Mouse (Mus musculus): ENCODE measurements around the gene Hsph1.

Hsph1 gene

DNA sequence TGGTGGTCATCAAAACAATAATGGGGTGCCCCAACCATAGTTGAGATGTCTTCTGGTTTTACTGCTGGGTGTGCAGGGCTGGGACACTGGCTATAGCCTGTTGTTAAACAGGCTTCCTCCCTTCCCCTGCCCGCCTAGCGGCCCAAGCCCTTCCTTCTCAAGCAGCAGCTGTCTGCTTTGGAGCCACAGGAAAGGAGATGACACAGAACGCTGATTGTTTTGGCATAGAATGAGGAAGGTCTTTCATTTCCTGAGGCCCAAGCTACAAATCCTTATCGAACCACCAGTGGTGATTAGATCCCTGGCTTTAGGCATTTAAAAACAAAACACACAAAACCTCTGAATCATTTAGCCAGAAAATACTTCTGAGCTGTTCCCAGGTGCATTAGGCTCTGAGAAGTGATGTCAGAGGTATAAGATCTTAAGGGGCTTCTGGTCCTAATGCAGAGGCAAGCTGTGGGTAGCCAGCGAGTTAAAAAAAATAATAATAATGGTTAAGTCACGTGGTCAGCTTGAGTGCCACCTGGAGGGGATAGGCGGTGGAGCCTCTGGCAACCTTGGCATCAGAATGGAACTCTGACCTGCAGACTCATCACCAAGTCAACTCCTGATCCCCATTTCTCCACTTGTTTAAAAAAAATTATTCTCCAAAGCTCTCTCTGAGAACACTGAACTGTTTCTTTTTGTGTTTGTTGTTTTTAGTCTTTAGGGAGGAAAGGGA, 47.2 kb downstream of the Hsph1 start:
- CTCF ChIA-PET: no interaction called here

GRCm38 (mm10) chr5:149587327-149587895, 48.8 kb downstream of the Hsph1 start:
- CTCF ChIA-PET: no interaction called here

GRCm38 (mm10) chr5:149585910-149586309, 50.3 kb downstream of the Hsph1 start:
- CTCF ChIA-PET: no interaction called here

DNA sequence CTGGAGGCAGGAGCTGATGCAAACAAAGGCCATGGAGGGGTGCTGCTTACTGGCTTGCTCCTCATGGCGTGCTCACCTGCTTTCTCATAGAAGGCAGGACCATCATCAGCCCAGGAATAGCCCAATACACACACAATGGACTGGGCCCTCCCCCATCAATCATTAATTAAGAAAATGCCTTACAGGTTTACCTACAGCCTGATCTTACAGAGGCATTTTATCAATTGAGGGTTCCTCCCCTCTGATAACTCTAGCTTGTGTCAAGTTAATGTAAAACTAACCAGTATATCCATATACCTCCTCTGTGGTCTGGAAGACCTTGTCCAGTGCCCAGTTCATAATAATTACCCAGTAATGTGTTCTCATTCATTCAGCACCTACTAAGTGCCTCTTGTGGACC, 50.9 kb downstream of the Hsph1 start:
- CTCF ChIA-PET: no interaction called here

GRCm38 (mm10) chr5:149584154-149584655, 52.0 kb downstream of the Hsph1 start:
- CTCF ChIA-PET: no interaction called here

GRCm38 (mm10) chr5:149583507-149583906, 52.7 kb downstream of the Hsph1 start:
- CTCF ChIA-PET: interaction anchor here (0.7 kb wide), 1 partner anchor 663 kb away, joined by 3 read pairs; no protein-coding TSS in a partner anchor

- CTCF ChIA-PET: interaction anchor here (0.7 kb wide), 1 partner anchor 664 kb away, joined by 3 read pairs; no protein-coding TSS in a partner anchor
Measured at GRCm38 (mm10) chr5:149582642-149583262, 53.4 kb downstream of the Hsph1 start.

GRCm38 (mm10) chr5:149577449-149577848, 58.7 kb downstream of the Hsph1 start:
- CTCF ChIA-PET: no interaction called here

DNA sequence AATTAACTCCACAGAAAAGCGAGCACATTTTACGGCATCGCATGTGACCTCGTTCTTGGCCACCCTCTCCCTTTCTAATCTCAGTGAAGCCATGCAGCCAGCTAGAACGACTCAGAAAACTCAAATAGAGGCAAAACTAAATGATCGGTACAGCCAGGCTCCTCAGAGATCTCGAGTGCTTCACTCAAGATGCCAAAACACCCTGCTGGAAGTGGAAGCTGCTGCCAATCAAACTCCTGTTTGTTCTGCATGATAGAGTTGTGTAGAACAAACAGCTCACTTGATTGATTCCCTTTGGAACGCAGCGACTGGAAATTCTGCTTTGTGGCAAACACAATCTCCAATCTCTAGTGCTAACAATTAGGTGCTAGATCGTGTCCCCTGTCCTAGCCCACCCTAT, 59.2 kb downstream of the Hsph1 start:
- CTCF ChIA-PET: no interaction called here

GRCm38 (mm10) chr5:149568993-149569392, 67.2 kb downstream of the Hsph1 start:
- CTCF ChIA-PET: no interaction called here

GRCm38 (mm10) chr5:149566957-149567356, 69.2 kb downstream of the Hsph1 start:
- CTCF ChIA-PET: no interaction called here

- CTCF ChIA-PET: no interaction called here
Measured at GRCm38 (mm10) chr5:149566026-149566425, 70.2 kb downstream of the Hsph1 start.

Data from spleen, embryonic (tissue).